Mouse (Mus musculus): ENCODE measurements around the gene Zfp943. TPM values are rescaled to one million over a fixed set of nuclear protein-coding genes. Genes with fewer than 3 reads are reported as not detected.
"Not testable (repeated sequence)": the region's sequence is repeated elsewhere in the genome, so short reads cannot be mapped to it uniquely, and the experiment has no call there.

Gene Zfp943
- 10 to 100 TPM; 17.1 to 21.9 (median 19.1) TPM for total RNA-seq (2022)

- DNase-seq (ENCODE audit: low spot score) = peak; percentile 83
Measured at GRCm38 (mm10) chr17:21962107-21962907, at the start of gene Zfp943, which contains the start of gene Zfp942. Zfp943 (plus strand) TSS chr17:21962552. Zfp942 (minus strand) TSS chr17:21962464.

- no peak for DNase-seq (ENCODE audit: low spot score)
Measured at GRCm38 (mm10) chr17:21963302-21963701, 950 bp downstream of the Zfp943 start.

DNA sequence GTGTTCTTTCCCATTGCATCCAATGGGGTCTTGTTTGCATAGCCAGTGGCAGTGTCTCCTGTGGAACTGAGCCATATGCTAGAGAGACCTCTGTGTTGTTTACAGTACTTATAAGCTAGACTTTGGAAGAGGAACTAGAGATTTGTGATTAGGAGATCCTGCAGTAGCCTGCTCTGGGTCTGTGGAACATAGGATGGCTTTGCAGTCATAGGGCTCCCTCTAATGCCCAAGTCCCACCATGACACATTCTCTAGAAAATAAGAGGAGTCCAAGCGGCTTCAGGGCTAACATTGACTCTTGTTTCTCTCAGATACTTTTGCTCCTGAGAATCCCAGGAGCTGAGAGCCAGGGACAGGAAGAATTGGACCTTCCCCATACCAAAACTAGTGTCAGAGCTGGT lies 73.2 kb downstream of the Zfp943 start:
- DNase-seq (ENCODE audit: low spot score) = not testable (repeated sequence)

GRCm38 (mm10) chr17:22049403-22049802 lies 87.1 kb downstream of the Zfp943 start:
- DNase-seq (ENCODE audit: low spot score) = no peak

GRCm38 (mm10) chr17:22053211-22053610 lies 90.9 kb downstream of the Zfp943 start:
- DNase-seq (ENCODE audit: low spot score) = peak; percentile 6

DNA sequence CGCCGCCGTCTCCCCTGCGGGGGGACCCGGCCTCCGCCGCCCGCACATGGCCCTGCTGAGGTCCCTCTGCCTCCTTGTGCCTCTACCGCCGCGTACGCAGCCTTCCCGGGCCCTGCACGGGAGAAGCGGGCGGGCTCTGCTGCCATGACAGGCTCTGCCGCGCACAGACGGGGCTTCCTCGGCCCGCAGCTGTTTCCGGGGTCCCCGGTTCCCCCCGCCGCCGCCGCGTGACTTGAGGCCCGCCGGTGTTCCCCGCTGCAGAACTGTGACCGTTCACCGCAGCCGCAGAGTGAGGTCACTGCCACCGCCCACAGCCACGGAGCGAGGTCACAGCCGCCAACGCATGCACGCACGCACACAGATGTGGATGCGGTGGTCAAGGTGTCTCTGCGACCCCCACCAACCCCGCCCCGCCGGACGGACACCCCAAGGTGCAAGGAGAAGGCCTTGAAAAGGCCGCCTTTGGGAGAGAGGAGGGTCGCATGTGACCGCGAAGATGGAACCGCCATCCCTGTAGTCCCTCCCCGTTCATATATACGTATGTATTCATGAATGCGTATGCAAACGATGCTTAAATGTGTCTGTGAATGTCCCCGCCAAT lies 118.8 kb downstream of the Zfp943 start:
- peak; percentile 33 for DNase-seq (ENCODE audit: low spot score)

DNA sequence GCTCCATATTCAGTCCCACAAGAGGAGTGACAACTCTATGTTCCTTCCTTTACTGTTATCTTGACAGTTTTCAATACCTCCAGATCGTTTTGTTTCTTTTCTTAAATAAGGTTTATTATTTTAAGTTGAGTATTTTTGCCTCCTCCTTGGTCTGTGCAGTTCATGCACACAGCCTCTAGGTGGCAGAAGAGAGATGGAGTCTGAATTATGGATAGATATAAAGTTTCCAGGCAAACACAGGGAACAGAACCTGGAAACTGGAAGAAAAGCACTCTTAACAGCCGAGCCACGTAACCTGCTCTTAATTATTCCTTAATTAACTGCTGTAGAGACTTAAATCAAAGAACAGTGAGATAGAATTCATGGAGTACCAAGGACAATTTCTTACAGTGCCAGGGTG lies 120.9 kb downstream of the Zfp943 start:
- peak; percentile 31 for DNase-seq (ENCODE audit: low spot score)

- DNase-seq (ENCODE audit: low spot score) = no peak
Measured at GRCm38 (mm10) chr17:22118770-22119169, 156.4 kb downstream of the Zfp943 start.

Other genes starting within 250 kb of the Zfp943 start
- 1 to 10 TPM; 3.6 to 6.7 (median 5.1) TPM for gene Zfp229, start 231.8 kb upstream of the Zfp943 start, total RNA-seq (2022)
- under 1 TPM; 0.76 to 0.88 (median 0.81) TPM for gene Zfp820, start 116.8 kb upstream of the Zfp943 start, total RNA-seq (2022)
- gene Zfp995, start 52.6 kb upstream of the Zfp943 start, total RNA-seq (2022) = 1 to 10 TPM in 2 of 4 experiments, under 1 TPM in 2; 0.40 to 1.5 (median 1.2) TPM
- gene Zfp942, start 88 bp upstream of the Zfp943 start, total RNA-seq (2022) = 1 to 10 TPM; 5.0 to 6.3 (median 5.6) TPM
- gene Zfp947, start 203.6 kb downstream of the Zfp943 start, total RNA-seq (2022) = 1 to 10 TPM in 3 of 4 experiments, under 1 TPM in 1; 0.57 to 1.5 (median 1.3) TPM

Data from heart, adult 8-10 months (tissue).